Mouse (Mus musculus) frontal cortex, adult 2 months (tissue): ENCODE measurements at regions not wholly inside any gene's neighbourhood (a gene's known extent, or its start where the extent isn't known, plus 50 kb on each side); places are given as distances from the start of the nearest gene placed in this dataset.
"Not testable (repeated sequence)": the region's sequence is repeated elsewhere in the genome, so short reads cannot be mapped to it uniquely, and the experiment has no call there.

Experiments used
- DNase-seq, 2 experiments: peaks; one replicate each; pipeline ENCODE4 v3.0.0; 2022; ENCODE audit warnings: low spot score in 1 of 2; ENCODE audit errors: extremely low spot score in 1 of 2

GRCm38 (mm10) chr1:184257356-184257755, 223.3 kb upstream of the 1700056E22Rik start:
- DNase-seq, result no peak

GRCm38 (mm10) chr1:184254951-184255350, 220.8 kb upstream of the 1700056E22Rik start:
- DNase-seq, result no peak

- DNase-seq, result no peak
These were observed 210.8 kb upstream of the 1700056E22Rik start for GRCm38 (mm10) chr1:184244730-184245488.

GRCm38 (mm10) chr1:184244296-184244695, 210.2 kb upstream of the 1700056E22Rik start:
- no peak for DNase-seq

- DNase-seq, result no peak
These were observed 207.7 kb upstream of the 1700056E22Rik start for GRCm38 (mm10) chr1:184241846-184242245.

GRCm38 (mm10) chr1:184235131-184235983, 201.3 kb upstream of the 1700056E22Rik start:
- peak; percentile 7 to 83 for DNase-seq

- no peak for DNase-seq
These were observed 200.4 kb upstream of the 1700056E22Rik start for GRCm38 (mm10) chr1:184234320-184234988.

GRCm38 (mm10) chr1:184233741-184234255, 199.7 kb upstream of the 1700056E22Rik start:
- peak; percentile 7 to 17 for DNase-seq

GRCm38 (mm10) chr1:184222326-184222725, 188.2 kb upstream of the 1700056E22Rik start:
- no peak for DNase-seq

- DNase-seq, result no peak
These were observed 187.7 kb upstream of the 1700056E22Rik start for GRCm38 (mm10) chr1:184221792-184222191.

GRCm38 (mm10) chr1:184197272-184197671, 163.2 kb upstream of the 1700056E22Rik start:
- no peak for DNase-seq

- DNase-seq, result no peak
These were observed 157.2 kb upstream of the 1700056E22Rik start for GRCm38 (mm10) chr1:184191325-184191724.

- peak in 1 of 2 experiments; percentile 60 for DNase-seq
These were observed 153.5 kb upstream of the 1700056E22Rik start for GRCm38 (mm10) chr1:184187582-184187981.

- no peak for DNase-seq
These were observed 148.1 kb upstream of the 1700056E22Rik start for GRCm38 (mm10) chr1:184182163-184182562.

- DNase-seq, result not testable (repeated sequence)
These were observed 140.3 kb upstream of the 1700056E22Rik start for GRCm38 (mm10) chr1:184174416-184174815.

- DNase-seq, result no peak
These were observed 139.6 kb upstream of the 1700056E22Rik start for GRCm38 (mm10) chr1:184173739-184174138.

- DNase-seq, result no peak
These were observed 138.9 kb upstream of the 1700056E22Rik start for GRCm38 (mm10) chr1:184172986-184173385.

- DNase-seq, result no peak
These were observed 137.5 kb upstream of the 1700056E22Rik start for GRCm38 (mm10) chr1:184171601-184172000.

- DNase-seq, result no peak
These were observed 136.8 kb upstream of the 1700056E22Rik start for GRCm38 (mm10) chr1:184170926-184171325.

- no peak for DNase-seq
These were observed 135.9 kb upstream of the 1700056E22Rik start for GRCm38 (mm10) chr1:184169967-184170366.
